Mouse (Mus musculus): ENCODE data around the gene Uso1. TPM values are rescaled to one million over a fixed set of nuclear protein-coding genes. Genes with fewer than 3 reads are reported as not detected.

Gene Uso1
- polyA plus RNA-seq (2014; fragmentation: Illumina TruSeq; extraction: RNeasy Lipid Tissue Mini Kit (QIAGEN cat#74804); ENCODE audit: low read depth, low replicate concordance), result 237 TPM

GRCm38 (mm10) chr5:92137239-92138046 is at the start of gene Uso1:
Gene Uso1 (plus strand): TSS chr5:92137938.

DNA sequence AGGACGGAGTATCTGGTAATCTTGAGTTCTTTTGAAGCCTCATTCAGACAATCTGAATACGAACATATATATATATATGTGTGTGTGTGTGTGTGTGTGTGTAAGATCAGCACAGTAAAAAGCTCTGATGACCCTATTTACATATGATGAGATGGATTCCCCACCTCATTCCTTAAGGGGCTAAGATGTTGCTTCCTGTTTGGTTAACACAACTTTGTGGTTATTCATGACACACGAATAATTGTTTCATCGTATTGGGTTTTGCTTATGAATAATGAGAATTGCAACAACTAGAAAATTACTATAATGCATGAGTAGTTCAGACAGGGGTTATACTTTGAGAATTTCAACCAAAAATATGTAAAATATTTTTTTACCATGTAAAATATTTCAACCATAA is 77.6 kb downstream of the Uso1 start, which contains the start of gene U90926:
Gene U90926, minus strand, starts transcription at position 101 of the 400 bp plus-strand sequence.

Other genes with a start within 250 kb of the Uso1 start
- 166 TPM for gene Rchy1, start 174.9 kb upstream of the Uso1 start, polyA plus RNA-seq (2014; fragmentation: Illumina TruSeq; extraction: RNeasy Lipid Tissue Mini Kit (QIAGEN cat#74804); ENCODE audit: low read depth, low replicate concordance)
- not detected for gene Odaph, start 150.5 kb upstream of the Uso1 start, polyA plus RNA-seq (2014; fragmentation: Illumina TruSeq; extraction: RNeasy Lipid Tissue Mini Kit (QIAGEN cat#74804); ENCODE audit: low read depth, low replicate concordance)
- gene Cdkl2, start 94.1 kb upstream of the Uso1 start, polyA plus RNA-seq (2014; fragmentation: Illumina TruSeq; extraction: RNeasy Lipid Tissue Mini Kit (QIAGEN cat#74804); ENCODE audit: low read depth, low replicate concordance), result 18.2 TPM
- 484 TPM for gene G3bp2, start 54.2 kb upstream of the Uso1 start, polyA plus RNA-seq (2014; fragmentation: Illumina TruSeq; extraction: RNeasy Lipid Tissue Mini Kit (QIAGEN cat#74804); ENCODE audit: low read depth, low replicate concordance)
- gene U90926, start 77.5 kb downstream of the Uso1 start, polyA plus RNA-seq (2014; fragmentation: Illumina TruSeq; extraction: RNeasy Lipid Tissue Mini Kit (QIAGEN cat#74804); ENCODE audit: low read depth, low replicate concordance), result not detected
- not detected for gene Ppef2, start 118.3 kb downstream of the Uso1 start, polyA plus RNA-seq (2014; fragmentation: Illumina TruSeq; extraction: RNeasy Lipid Tissue Mini Kit (QIAGEN cat#74804); ENCODE audit: low read depth, low replicate concordance)
- gene Naaa, start 140.2 kb downstream of the Uso1 start, polyA plus RNA-seq (2014; fragmentation: Illumina TruSeq; extraction: RNeasy Lipid Tissue Mini Kit (QIAGEN cat#74804); ENCODE audit: low read depth, low replicate concordance), result 5.3 TPM
- gene Sdad1, start 172.5 kb downstream of the Uso1 start, polyA plus RNA-seq (2014; fragmentation: Illumina TruSeq; extraction: RNeasy Lipid Tissue Mini Kit (QIAGEN cat#74804); ENCODE audit: low read depth, low replicate concordance), result 20.0 TPM
- 5.4 TPM for gene Cxcl9, start 190.1 kb downstream of the Uso1 start, polyA plus RNA-seq (2014; fragmentation: Illumina TruSeq; extraction: RNeasy Lipid Tissue Mini Kit (QIAGEN cat#74804); ENCODE audit: low read depth, low replicate concordance)
- 25.2 TPM for gene Art3, start 193.9 kb downstream of the Uso1 start, polyA plus RNA-seq (2014; fragmentation: Illumina TruSeq; extraction: RNeasy Lipid Tissue Mini Kit (QIAGEN cat#74804); ENCODE audit: low read depth, low replicate concordance)
- 1.7 TPM for gene Cxcl10, start 211.0 kb downstream of the Uso1 start, polyA plus RNA-seq (2014; fragmentation: Illumina TruSeq; extraction: RNeasy Lipid Tissue Mini Kit (QIAGEN cat#74804); ENCODE audit: low read depth, low replicate concordance)

All from adrenal gland, adult 10 weeks (tissue).